Mouse (Mus musculus): ENCODE results near the gene Hist2h2aa1. TPM values are rescaled to one million over a fixed set of nuclear protein-coding genes. Genes with fewer than 3 reads are reported as not detected.

The Hist2h2aa1 gene
- total RNA-seq, 2 experiments from 2014 or later, result 6.0 to 16.1 TPM

DNA sequence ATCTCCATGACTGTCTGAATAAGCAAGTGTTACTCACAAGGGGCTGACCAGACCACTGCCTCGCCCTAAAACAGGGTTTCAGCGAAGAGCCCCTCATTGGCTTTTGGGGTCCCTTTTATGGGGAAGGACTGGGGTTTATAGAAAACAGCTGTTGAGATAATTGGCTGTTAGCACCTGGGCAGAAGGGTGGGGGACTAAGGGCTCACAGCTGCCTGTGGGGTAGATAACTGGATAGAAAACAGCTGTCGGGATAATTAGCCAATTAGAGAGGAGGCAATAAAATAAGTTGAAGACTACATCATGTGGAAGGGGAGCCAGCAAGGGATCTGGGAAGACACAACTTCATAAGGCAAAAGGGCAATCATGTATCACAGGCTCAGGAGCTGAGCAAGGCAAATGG is 5.6 kb downstream of the Hist2h2aa1 start:
- DNase-seq (ENCODE audit: low spot score in 2 of 2), result no peak

GRCm38 (mm10) chr3:96251787-96252186 is 6.5 kb downstream of the Hist2h2aa1 start:
- no peak for DNase-seq (ENCODE audit: low spot score in 2 of 2)

DNA sequence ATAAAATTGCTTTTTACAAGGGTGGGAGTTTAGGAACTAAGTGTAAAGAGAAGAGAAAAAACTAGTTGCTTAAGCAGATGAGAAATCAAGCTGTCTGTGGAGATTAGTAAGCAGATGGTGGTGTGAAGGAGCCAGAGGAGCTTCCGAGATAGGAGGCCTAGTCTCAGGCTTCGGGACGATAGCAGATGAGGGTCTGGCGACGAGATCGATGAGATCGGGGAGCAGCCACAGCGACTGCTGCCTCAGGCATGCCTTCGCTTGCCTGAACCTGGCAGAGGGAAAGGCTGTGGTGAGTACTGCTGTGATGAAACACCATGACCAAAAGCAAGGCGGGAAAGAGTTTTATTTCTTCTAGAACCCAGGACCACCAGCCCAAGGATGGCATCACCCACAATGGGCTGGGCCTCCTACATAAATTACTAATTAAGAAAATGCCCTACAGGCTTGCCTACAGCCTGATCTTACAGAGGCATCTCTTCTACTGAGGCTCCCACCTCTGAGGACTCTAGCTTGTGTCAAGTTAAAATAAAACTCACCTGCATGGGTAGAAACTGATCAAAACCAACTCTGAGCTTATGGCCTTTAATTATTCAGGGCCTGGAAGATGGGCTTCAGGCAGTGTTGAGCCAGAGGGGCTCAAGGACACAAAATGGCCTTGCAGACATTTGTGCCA is 9.5 kb downstream of the Hist2h2aa1 start:
- DNase-seq (ENCODE audit: low spot score in 2 of 2), result peak in 1 of 2 experiments; percentile 26

DNA sequence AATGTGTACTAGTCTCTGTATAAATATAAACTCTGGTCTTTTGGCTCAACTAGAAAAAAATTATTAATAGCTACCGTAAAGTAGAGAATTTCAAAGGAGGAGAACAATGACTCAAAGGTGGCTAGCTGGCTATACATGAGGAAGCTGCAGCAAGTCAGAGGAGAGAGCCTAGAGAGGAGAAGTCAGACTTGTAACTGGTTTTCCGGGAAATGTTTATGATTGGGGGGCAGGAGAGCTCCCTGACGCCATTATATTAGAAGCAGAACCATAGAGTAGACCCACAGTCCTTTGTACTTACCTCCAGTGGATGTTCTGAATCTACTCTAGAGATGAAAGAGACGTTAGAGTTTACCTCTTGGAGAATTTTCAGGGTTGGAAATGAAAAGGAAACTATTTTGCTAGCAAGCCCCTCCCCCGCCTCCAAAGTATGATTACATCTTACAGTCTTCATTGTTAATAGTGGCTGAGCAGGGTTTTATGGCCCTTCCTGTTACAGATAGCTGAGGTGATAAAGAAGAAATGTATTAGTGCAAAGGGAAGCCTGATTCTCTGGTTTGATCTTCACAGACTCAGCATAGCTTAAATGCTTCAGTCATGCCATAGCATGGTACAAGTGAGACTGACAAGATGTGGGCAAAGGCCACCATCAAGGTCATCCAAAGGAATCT is 10.8 kb downstream of the Hist2h2aa1 start:
- no peak for DNase-seq (ENCODE audit: low spot score in 2 of 2)

DNA sequence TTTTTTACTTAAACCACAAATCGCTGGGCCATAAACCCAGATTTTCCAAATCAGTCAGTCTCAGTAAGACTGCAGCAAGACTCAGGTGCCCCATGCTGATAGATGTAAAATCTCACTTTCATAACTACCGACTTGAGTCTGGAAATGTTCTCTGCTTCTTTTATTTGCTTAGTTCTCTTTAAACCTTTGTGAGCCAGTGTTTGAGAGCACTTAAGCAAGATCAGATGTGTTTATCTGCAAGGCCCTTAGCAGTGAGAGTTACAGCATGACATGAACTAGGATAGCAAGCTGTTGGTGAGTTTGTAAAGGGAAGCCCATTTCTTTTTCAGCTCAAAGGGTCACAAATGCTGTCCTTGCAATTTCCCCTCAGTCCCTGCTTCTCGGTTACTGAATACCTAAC is 11.9 kb downstream of the Hist2h2aa1 start:
- DNase-seq (ENCODE audit: low spot score in 2 of 2), result no peak

GRCm38 (mm10) chr3:96260220-96260619 is 14.9 kb downstream of the Hist2h2aa1 start:
- no peak for DNase-seq (ENCODE audit: low spot score in 2 of 2)

GRCm38 (mm10) chr3:96261623-96262022 is 16.3 kb downstream of the Hist2h2aa1 start:
- no peak for DNase-seq (ENCODE audit: low spot score in 2 of 2)

DNA sequence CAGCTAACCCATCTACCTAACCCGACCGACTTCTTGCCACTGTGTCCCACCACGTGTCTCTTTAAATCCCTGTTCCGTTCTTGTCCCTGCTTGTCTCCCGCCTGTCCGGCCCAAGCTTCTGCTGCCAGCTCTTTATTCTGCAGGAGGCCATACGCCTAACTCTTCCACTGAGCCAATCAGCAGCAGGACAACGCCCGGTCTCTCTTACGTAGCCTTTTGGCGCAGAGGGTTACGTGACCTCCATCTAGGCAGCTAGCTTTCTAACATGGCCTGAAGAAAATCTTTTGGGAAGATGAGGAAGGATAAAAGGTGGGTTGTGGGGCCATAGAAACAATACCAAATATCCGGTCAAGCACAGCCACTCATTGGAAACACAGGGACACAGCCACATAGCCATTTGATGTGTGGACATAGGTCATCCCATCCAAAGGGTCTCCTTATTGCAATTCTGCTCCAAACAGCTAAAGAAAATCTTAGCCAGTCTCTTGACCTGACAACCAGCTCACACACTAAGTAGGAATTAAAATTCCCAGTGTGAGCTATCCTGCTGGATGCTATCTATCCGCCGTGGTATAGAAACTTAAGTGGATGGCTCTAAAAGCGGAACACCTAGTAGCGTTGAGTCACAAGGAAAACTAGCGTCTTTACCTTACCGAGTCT is 17.0 kb downstream of the Hist2h2aa1 start:
- DNase-seq (ENCODE audit: low spot score in 2 of 2), result peak; percentile 58 to 67

DNA sequence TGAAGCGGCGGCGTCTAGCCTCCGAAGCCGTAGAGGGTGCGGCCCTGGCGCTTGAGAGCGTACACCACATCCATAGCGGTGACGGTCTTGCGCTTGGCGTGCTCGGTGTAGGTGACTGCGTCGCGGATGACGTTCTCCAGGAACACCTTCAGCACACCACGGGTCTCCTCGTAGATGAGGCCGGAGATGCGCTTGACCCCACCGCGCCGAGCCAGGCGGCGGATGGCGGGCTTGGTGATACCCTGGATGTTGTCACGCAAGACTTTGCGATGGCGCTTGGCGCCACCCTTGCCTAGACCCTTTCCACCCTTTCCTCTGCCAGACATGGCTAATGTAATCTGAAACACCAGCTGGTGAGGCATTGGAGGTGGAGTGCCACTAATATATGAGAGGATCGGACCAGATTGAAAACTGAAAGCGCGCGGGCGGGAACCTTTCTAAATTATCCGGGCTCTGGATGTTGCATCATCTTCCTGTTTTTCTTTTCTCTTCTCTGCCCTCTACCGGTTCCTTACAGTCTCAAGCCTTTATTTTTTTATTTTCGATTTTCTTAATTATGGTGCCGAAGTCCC is 17.8 kb downstream of the Hist2h2aa1 start, which contains the start of gene Hist2h4:
Gene Hist2h4, minus strand, starts transcription at position 333 of the 572 bp plus-strand sequence.
- peak; percentile 96 for DNase-seq (ENCODE audit: low spot score in 2 of 2)

- peak; percentile 29 to 47 for DNase-seq (ENCODE audit: low spot score in 2 of 2)
Measured at GRCm38 (mm10) chr3:96263558-96264403, 18.5 kb downstream of the Hist2h2aa1 start.

DNA sequence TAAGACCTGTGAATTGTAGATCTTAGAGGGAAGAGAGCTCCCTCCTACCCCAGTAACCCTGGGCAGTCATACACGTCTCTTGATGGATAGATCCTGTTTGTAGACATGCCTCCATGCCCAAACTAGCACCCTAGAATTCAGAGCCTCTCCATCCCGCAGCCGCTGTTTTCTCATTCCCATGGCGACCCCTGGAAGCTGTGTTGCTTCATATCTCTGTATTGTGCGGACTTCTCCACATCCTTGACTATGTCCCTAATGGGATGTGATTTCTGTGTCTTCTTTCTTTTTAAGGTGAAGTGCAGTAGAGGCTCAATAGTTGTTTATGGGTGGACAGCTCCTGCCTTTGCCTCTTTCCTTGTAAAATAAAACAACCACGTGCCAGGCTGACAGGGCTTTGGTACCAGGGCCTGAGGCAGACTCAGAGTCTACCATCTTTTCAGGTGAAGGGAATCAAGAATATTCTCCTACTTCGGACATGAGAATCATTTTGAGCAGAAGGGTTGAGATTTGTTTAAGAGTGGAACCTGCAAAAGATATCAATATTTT is 19.2 kb downstream of the Hist2h2aa1 start:
- no peak for DNase-seq (ENCODE audit: low spot score in 2 of 2)

GRCm38 (mm10) chr3:96266132-96266710 is 20.9 kb downstream of the Hist2h2aa1 start:
- no peak for DNase-seq (ENCODE audit: low spot score in 2 of 2)

GRCm38 (mm10) chr3:96267541-96267940 is 22.2 kb downstream of the Hist2h2aa1 start:
- DNase-seq (ENCODE audit: low spot score in 2 of 2), result no peak

DNA sequence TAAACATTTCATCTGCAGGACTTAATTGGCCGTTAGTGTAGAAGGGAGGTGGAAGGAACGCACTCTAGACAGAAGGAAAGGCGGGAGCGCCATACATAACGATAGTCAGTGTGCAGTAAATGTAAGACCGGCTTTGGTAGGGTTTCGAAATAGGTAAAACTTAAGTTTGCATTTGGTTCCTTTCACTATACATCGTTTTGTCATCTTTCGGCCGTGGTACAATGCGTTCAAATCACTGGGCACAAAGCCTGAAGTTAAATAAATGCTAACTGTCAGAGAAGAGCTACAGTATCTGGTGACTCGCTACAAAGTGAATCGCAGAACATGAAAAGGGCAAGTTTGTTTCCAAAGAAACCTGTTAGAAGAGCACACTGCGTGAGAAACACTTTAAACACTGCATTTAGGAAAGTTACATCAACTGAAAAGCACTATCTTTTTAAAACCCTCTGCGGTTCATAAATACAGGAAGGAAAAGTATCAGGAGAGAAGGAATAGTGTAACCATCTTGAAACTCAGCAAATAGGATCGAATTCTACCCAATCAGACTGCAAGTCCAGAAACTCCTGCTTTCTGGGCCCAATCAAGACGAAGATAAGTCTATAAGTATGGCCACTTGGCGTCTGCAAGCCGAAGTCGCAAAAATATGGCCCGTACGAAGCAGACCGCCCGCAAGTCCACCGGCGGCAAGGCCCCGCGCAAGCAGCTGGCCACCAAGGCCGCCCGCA is 22.9 kb downstream of the Hist2h2aa1 start, which contains the start of gene Hist2h3b:
Gene Hist2h3b, plus strand, starts transcription at position 604 of the 725 bp plus-strand sequence.
- DNase-seq (ENCODE audit: low spot score in 2 of 2), result peak; percentile 75 to 82

- peak; percentile 38 to 39 for DNase-seq (ENCODE audit: low spot score in 2 of 2)
Measured at GRCm38 (mm10) chr3:96268776-96269378, 23.6 kb downstream of the Hist2h2aa1 start.

DNA sequence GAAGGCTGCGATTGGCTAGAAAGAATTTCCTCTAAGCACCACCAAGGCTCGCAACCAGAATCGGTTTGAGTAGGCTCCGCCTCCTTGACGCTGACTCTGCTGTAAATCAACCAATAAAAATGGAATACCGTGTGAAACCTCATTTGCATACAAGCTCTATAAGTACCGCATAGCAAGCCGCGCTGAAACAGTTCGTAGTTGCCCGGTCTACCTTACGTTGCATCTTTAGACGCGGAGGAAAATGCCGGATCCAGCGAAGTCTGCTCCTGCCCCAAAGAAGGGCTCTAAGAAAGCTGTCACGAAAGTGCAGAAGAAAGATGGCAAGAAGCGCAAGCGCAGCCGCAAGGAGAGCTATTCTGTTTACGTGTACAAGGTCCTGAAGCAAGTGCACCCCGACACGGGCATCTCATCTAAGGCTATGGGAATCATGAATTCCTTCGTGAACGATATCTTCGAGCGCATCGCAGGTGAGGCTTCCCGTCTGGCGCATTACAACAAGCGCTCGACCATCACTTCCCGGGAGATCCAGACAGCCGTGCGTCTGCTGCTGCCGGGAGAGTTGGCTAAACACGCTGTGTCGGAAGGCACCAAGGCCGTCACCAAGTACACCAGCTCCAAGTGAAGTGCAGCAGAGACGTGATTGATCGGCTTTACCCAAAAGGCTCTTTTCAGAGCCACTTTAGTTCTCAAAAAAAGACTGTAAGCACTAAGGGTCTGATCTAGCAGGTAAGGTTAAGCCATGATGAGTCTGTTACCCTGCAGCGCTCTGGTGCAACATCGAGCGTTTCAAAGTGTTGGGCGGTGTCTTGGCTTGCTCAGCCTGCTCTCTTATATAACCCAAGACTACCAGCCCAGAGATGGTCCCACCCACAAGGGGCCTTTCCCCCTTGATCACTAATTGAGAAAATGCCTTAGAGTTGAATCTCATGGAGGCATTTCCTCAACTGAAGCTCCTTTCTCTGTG is 24.5 kb downstream of the Hist2h2aa1 start, which contains the start of gene Hist2h2bb:
Gene Hist2h2bb, plus strand, starts transcription at position 242 of the 964 bp plus-strand sequence.
- DNase-seq (ENCODE audit: low spot score in 2 of 2), result peak; percentile 84 to 90

DNA sequence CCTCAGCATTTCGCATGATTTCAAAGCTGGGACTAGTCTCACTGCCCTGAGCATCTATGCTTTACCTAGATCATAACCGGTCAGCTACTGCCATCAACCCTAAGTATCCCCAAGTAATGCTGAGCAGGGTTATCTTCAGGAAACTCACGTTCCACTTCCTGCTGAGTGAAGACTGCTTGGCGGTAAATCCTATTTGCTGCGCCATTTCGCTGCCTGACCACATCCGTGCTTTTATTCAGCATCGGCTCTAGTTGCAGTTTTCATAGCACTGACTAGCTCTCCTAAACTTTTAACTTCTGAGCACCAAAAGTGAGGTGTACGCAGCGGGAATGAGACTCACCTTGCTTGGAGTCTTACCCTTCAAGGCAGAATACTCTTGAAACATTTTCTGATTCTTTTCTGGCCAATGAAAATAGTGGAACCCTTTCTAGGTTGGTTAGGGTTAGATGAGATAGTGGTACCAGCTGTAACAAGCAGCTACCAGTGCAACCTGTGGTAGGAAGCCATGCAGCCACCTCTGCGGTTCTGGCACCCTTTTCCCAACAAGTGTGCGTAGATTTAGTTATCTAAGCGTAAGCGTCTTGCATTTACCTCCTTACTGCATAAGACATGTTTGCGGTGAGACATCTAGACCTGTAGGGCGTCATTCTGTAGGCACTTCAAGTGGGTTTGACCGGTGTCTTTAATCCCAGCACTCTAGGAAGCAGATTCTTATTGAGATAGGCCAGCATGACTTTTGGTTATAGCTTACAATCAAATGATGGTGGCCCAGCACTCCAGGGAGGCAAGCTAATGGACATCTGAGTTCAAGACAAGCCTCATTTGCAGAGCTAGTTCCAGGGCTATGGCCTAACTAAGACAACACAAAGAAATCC is 28.5 kb downstream of the Hist2h2aa1 start:
- no peak for DNase-seq (ENCODE audit: low spot score in 2 of 2)

Measured in layer of hippocampus, postnatal 10 days (tissue).